Mouse (Mus musculus) megakaryocyte-erythroid progenitor cell, adult 5 weeks (primary cell): ENCODE measurements around the gene Grb7. TPM values are rescaled to one million over a fixed set of nuclear protein-coding genes. Genes with fewer than 3 reads are reported as not detected.

ENCODE experiments used
- polyA plus RNA-seq: library from polyadenylated mRNA; stranded (reverse); fragments of >175 nt; gene quantifications from 2 replicates; pipeline ENCODE4 v1.2.3, GENCODE M21; 2012

The Grb7 gene
- polyA plus RNA-seq = 0.75 and 2.6 TPM in 2 replicates

GRCm38 (mm10) chr11:98446213-98446561 is at the start of gene Grb7:
TSS of gene Grb7 (plus strand) at chr11:98446394.

GRCm38 (mm10) chr11:98400161-98400726 is 46.0 kb upstream of the Grb7 start, which contains the start of gene Pgap3:
TSS of gene Pgap3 (minus strand) at chr11:98400490.

GRCm38 (mm10) chr11:98412273-98412796 is 33.9 kb upstream of the Grb7 start, which contains the start of gene Erbb2:
TSS of gene Erbb2 (plus strand) at chr11:98412470.

GRCm38 (mm10) chr11:98438331-98439158 is 7.6 kb upstream of the Grb7 start, which contains the start of gene Mien1:
TSS of gene Mien1 (minus strand) at chr11:98438991.

Other genes starting within 250 kb of the Grb7 start
- 12.8 and 16.4 TPM in 2 replicates for gene Cdk12, start 243.3 kb upstream of the Grb7 start, polyA plus RNA-seq
- gene Neurod2, start 116.7 kb upstream of the Grb7 start, polyA plus RNA-seq = 0.04 TPM in 1 of 2 replicates, not detected in the other
- 0.09 TPM in 1 of 2 replicates, not detected in the other for gene Ppp1r1b, start 98.0 kb upstream of the Grb7 start, polyA plus RNA-seq
- 35.9 and 43.7 TPM in 2 replicates for gene Stard3, start 88.0 kb upstream of the Grb7 start, polyA plus RNA-seq
- 0.26 TPM in 1 of 2 replicates, not detected in the other for gene Tcap, start 62.6 kb upstream of the Grb7 start, polyA plus RNA-seq
- not detected in 2 replicates for gene Pnmt, start 59.9 kb upstream of the Grb7 start, polyA plus RNA-seq
- gene Pgap3, start 45.9 kb upstream of the Grb7 start, polyA plus RNA-seq = 13.2 and 14.3 TPM in 2 replicates
- not detected in 2 replicates for gene Erbb2, start 33.9 kb upstream of the Grb7 start, polyA plus RNA-seq
- 57.5 and 63.4 TPM in 2 replicates for gene Mien1, start 7.4 kb upstream of the Grb7 start, polyA plus RNA-seq
- gene Ikzf3, start 99.6 kb downstream of the Grb7 start, polyA plus RNA-seq = 0.79 and 0.83 TPM in 2 replicates
- 0.17 and 0.28 TPM in 2 replicates for gene Zpbp2, start 104.7 kb downstream of the Grb7 start, polyA plus RNA-seq
- gene Ormdl3, start 141.0 kb downstream of the Grb7 start, polyA plus RNA-seq = 22.3 and 28.1 TPM in 2 replicates
- gene Lrrc3c, start 151.9 kb downstream of the Grb7 start, polyA plus RNA-seq = 0.12 TPM in 1 of 2 replicates, not detected in the other
- not detected in 2 replicates for gene Gm12355, start 179.3 kb downstream of the Grb7 start, polyA plus RNA-seq
- gene Gsdma3, start 180.0 kb downstream of the Grb7 start, polyA plus RNA-seq = not detected in 2 replicates
- gene Gsdma2, start 200.4 kb downstream of the Grb7 start, polyA plus RNA-seq = not detected in 2 replicates
- 0.05 TPM in 1 of 2 replicates, not detected in the other for gene Gsdma, start 218.0 kb downstream of the Grb7 start, polyA plus RNA-seq
- 145 and 178 TPM in 2 replicates for gene Psmd3, start 236.2 kb downstream of the Grb7 start, polyA plus RNA-seq